Mouse (Mus musculus): ENCODE measurements at regions not wholly inside any gene's neighbourhood (a gene's known extent, or its start where the extent isn't known, plus 50 kb on each side); places are given as distances from the start of the nearest gene placed in this dataset.

- no peak for TF ChIP-seq CTCF (IDR thresholded peaks at IDR 0.05; ENCODE audit: borderline replicate concordance, insufficient read depth, low read length)
- no peak for TF ChIP-seq POLR2A (IDR thresholded peaks at IDR 0.05; ENCODE audit: low read depth, low read length)
- H3K27ac ChIP-seq (ENCODE audit: insufficient read depth, low read length): no peak overlapping the region
Measured at GRCm38 (mm10) chr14:99592922-99593321, 294.4 kb downstream of the Klf5 start.

DNA sequence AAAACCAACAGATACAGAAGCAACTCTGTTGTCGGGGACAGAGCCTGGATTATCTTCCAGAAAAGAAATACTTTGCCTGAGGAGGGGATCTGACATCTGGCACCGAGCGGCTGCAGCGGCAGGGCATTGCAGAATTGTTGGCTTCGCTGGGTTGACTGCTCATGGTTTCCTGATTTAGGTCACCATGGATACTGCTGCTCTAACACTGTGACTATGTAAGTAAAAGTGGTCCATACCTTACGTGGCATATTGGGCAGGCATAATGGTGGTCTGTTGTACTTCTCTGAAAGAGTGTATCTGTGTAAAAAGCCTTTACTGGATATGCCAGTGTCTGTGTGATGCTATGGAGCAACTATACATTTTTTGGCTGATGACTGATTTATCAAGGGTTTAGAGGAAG, 295.4 kb downstream of the Klf5 start:
- no peak overlapping the region for H3K27ac ChIP-seq (ENCODE audit: insufficient read depth, low read length)

More at GRCm38 (mm10) chr14:99592922-99593321, 294.4 kb downstream of the Klf5 start:
- H3K4me1 ChIP-seq (ENCODE audit: control insufficient read depth, insufficient read depth, low read length): no peaks in the 10 kb centered on the region
- H3K4me3 ChIP-seq (ENCODE audit: insufficient read depth, low read length): no peak overlapping the region

DNA sequence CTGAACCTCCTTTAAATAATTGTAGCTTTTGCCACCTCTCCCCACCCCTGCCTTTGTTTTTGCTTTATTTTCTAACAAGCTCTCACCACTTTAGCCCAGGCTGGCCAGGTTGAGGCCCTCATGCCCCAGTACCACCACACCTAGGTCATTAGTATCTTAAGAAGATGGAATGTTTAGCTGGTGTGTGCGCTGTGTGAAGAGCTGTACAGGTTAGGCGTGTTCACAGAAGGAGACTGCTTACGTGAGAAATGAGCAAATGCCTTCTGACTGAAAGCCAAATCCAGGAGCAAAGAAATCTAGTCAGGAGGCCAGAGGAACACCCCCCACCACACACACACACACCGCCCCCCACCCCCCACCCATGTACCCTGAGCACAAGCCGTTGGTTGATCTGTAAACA, 303.4 kb downstream of the Klf5 start:
- H3K4me1 ChIP-seq (ENCODE audit: control insufficient read depth, insufficient read depth, low read length): no peaks in the 10 kb centered on the region

More for the DNA sequence above, 295.4 kb downstream of the Klf5 start:
- TF ChIP-seq POLR2A (IDR thresholded peaks at IDR 0.05; ENCODE audit: low read depth, low read length) (no peak), CTCF (IDR thresholded peaks at IDR 0.05; ENCODE audit: borderline replicate concordance, insufficient read depth, low read length) (no peak)
- H3K4me1 ChIP-seq (ENCODE audit: control insufficient read depth, insufficient read depth, low read length): no peaks in the 10 kb centered on the region
- no peak overlapping the region for H3K4me3 ChIP-seq (ENCODE audit: insufficient read depth, low read length)

GRCm38 (mm10) chr14:99603257-99603656, 304.8 kb downstream of the Klf5 start:
- no peak overlapping the region for H3K4me3 ChIP-seq (ENCODE audit: insufficient read depth, low read length)
- TF ChIP-seq CTCF (IDR thresholded peaks at IDR 0.05; ENCODE audit: borderline replicate concordance, insufficient read depth, low read length) (no peak), POLR2A (IDR thresholded peaks at IDR 0.05; ENCODE audit: low read depth, low read length) (no peak)
- no peaks in the 10 kb centered on the region for H3K4me1 ChIP-seq (ENCODE audit: control insufficient read depth, insufficient read depth, low read length)
- no peak overlapping the region for H3K27ac ChIP-seq (ENCODE audit: insufficient read depth, low read length)

More for the DNA sequence above, 303.4 kb downstream of the Klf5 start:
- H3K27ac ChIP-seq (ENCODE audit: insufficient read depth, low read length): no peak overlapping the region
- no peak overlapping the region for H3K4me3 ChIP-seq (ENCODE audit: insufficient read depth, low read length)
- TF ChIP-seq CTCF (IDR thresholded peaks at IDR 0.05; ENCODE audit: borderline replicate concordance, insufficient read depth, low read length) (no peak), POLR2A (IDR thresholded peaks at IDR 0.05; ENCODE audit: low read depth, low read length) (no peak)

DNA sequence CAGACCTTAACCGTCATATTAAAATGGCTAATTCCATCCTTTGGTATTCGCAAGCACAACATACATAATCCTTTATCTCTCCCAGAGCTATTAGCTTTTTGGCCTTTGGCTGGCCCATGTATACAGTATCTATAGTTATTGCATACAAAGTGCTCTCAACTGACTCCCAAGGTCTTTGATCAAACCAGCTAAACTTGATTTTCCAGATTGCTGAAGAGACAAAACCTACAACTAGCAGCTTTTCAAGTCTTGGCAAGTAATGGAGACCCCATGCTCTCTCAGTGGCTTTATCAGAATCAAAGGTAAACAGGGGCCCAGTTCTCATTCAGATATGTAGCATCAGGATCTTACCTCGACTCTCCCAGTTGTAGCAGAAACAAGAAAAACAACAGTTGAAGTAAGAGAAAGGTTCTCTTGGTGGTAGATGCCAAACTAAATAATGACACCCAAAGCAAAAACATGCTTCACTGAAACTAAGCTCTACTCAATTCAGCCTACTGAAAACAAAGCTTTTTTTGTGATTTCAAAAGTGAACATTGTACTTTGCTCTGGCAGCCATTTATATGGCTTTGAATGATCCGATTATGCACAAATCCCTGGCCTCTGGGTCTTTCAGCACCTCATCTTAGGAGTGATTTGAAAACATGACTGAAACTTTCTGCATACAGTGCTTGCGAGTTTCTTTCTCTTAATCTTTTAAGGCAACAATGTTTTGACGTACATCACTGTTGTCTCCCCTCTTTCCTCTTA, 307.0 kb downstream of the Klf5 start:
- TF ChIP-seq CTCF (IDR thresholded peaks at IDR 0.05; ENCODE audit: borderline replicate concordance, insufficient read depth, low read length) (no peak), POLR2A (IDR thresholded peaks at IDR 0.05; ENCODE audit: low read depth, low read length) (no peak)
- Histone ChIP-seq H3K4me3 (ENCODE audit: insufficient read depth, low read length) (no peak overlapping the region), H3K4me1 (ENCODE audit: control insufficient read depth, insufficient read depth, low read length) (no peaks in the 10 kb centered on the region), H3K27ac (ENCODE audit: insufficient read depth, low read length) (no peak overlapping the region)

GRCm38 (mm10) chr14:99609003-99609402, 310.5 kb downstream of the Klf5 start:
- Histone ChIP-seq H3K4me3 (ENCODE audit: insufficient read depth, low read length) (no peak overlapping the region), H3K27ac (ENCODE audit: insufficient read depth, low read length) (no peak overlapping the region), H3K4me1 (ENCODE audit: control insufficient read depth, insufficient read depth, low read length) (no peaks in the 10 kb centered on the region)
- no peak for TF ChIP-seq CTCF (IDR thresholded peaks at IDR 0.05; ENCODE audit: borderline replicate concordance, insufficient read depth, low read length)
- no peak for TF ChIP-seq POLR2A (IDR thresholded peaks at IDR 0.05; ENCODE audit: low read depth, low read length)

DNA sequence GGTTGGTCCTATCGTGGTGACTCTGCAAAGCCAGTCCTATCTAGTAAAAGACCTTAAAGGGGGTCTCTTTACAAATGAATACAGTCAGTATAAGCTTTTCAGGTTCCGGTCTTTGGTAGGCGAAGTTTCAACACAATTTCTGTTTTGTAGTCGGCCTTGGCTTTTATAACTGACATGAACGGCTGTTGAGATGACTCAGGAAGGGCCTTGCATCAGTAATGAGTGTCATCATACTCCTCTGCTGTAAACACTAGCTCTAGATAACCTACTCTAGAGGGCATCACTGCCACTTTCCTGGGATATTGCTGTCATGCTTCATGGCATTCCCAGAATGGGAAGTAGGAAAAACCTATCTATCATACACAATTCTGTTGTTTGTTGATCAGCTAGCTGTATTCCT, 312.9 kb downstream of the Klf5 start:
- H3K27ac ChIP-seq (ENCODE audit: insufficient read depth, low read length): no peak overlapping the region
- no peak for TF ChIP-seq POLR2A (IDR thresholded peaks at IDR 0.05; ENCODE audit: low read depth, low read length)
- no peak for TF ChIP-seq CTCF (IDR thresholded peaks at IDR 0.05; ENCODE audit: borderline replicate concordance, insufficient read depth, low read length)
- H3K4me3 ChIP-seq (ENCODE audit: insufficient read depth, low read length): no peak overlapping the region
- H3K4me1 ChIP-seq (ENCODE audit: control insufficient read depth, insufficient read depth, low read length): no peaks in the 10 kb centered on the region

DNA sequence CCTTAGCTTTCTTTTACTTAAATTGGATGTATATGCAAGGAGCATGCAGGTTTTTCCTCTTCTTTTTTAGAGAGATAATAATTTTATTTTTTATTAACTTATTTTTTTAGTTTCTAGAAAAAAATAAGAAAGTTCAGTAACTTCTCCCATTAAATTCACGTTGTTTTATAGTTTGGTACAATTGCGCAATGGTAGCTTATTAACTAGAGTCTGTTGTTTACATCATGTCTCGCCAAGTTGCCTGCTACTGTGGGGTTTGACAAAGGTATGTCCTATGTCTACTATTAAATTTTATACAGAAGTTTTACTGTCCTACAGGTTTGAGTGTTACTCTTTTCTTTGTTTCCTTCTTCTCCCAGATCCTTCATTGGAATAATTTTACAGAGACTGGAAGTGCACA, 313.6 kb downstream of the Klf5 start:
- H3K4me3 ChIP-seq (ENCODE audit: insufficient read depth, low read length): no peak overlapping the region
- TF ChIP-seq CTCF (IDR thresholded peaks at IDR 0.05; ENCODE audit: borderline replicate concordance, insufficient read depth, low read length): no peak
- H3K27ac ChIP-seq (ENCODE audit: insufficient read depth, low read length): no peak overlapping the region
- H3K4me1 ChIP-seq (ENCODE audit: control insufficient read depth, insufficient read depth, low read length): no peaks in the 10 kb centered on the region

DNA sequence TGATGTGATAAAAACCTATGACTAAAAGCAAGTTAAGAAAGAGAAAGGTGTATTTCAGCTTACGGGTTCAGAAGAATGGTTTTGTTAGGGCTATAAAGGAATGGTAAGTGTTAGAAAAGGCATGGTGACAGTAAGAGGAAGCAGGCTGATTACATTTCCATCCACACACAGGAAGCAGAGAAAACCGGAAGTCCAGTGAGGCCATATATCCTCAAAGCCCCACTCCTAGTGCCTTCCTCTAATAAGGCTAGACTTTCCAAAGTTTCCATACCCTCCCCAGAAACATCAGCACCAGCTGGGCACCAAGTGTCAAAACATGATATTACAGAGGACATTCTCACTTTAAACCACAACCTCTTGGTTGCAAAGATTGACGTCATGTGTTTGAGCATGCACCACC, 316.3 kb downstream of the Klf5 start:
- Histone ChIP-seq H3K27ac (ENCODE audit: insufficient read depth, low read length) (no peak overlapping the region), H3K4me3 (ENCODE audit: insufficient read depth, low read length) (no peak overlapping the region), H3K4me1 (ENCODE audit: control insufficient read depth, insufficient read depth, low read length) (no peaks in the 10 kb centered on the region)
- no peak for TF ChIP-seq POLR2A (IDR thresholded peaks at IDR 0.05; ENCODE audit: low read depth, low read length)
- TF ChIP-seq CTCF (IDR thresholded peaks at IDR 0.05; ENCODE audit: borderline replicate concordance, insufficient read depth, low read length): no peak

DNA sequence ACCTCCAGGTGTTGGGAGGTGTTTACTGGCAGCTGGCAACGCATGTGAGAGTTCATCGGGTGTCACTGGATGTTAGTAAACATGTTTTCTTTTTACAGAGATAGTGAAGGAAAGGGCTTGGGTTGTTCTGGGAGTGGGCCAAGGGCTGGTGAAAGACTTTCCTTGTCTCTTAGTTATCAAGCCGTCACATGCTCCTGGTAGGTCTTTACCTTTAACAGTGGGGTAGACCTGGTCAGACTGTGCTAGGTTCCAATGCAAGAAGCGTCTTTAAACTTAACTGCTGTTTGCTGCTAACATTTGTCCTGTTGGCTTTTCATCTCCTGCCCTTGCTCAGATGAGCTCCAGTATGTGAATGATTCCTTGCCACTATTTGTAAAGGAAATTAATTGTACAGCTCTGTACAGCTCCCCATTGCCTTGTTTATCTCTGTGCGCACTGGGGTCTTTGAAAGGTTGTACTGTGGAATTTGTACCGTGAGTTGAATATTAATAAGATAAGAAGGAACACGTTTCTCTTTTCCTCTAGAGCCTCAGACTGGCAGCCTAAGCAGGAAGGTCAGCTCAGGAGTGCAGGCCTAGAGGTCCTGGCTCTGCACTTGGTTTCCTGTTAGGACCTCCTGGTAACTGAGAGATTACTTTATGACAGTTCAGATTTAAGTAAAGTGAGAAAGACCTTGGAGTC, 318.3 kb downstream of the Klf5 start:
- Histone ChIP-seq H3K4me3 (ENCODE audit: insufficient read depth, low read length) (no peak overlapping the region), H3K4me1 (ENCODE audit: control insufficient read depth, insufficient read depth, low read length) (no peaks in the 10 kb centered on the region), H3K27ac (ENCODE audit: insufficient read depth, low read length) (no peak overlapping the region)
- no peak for TF ChIP-seq POLR2A (IDR thresholded peaks at IDR 0.05; ENCODE audit: low read depth, low read length)
- TF ChIP-seq CTCF (IDR thresholded peaks at IDR 0.05; ENCODE audit: borderline replicate concordance, insufficient read depth, low read length): no peak

All from embryonic fibroblast, embryonic 13.5 days (primary cell).